Mouse (Mus musculus) olfactory bulb, adult 2 months (tissue): Measurements from ENCODE around the gene Fstl5.

Experiments used
- CTCF ChIP-seq: fragments of 200-500 bp; IDR thresholded peaks from 2 replicates; pipeline ENCODE4 v1.5.1; 2012; ENCODE audit warnings: low read depth, mild to moderate bottlenecking, low read length, moderate library complexity; ENCODE audit not compliant: insufficient read depth
- POLR2A ChIP-seq: fragments of 200-500 bp; IDR thresholded peaks from 2 replicates; pipeline ENCODE4 v1.6.1; 2012; ENCODE audit warnings: mild to moderate bottlenecking, low read depth, low read length, moderate library complexity; ENCODE audit not compliant: insufficient read depth

DNA sequence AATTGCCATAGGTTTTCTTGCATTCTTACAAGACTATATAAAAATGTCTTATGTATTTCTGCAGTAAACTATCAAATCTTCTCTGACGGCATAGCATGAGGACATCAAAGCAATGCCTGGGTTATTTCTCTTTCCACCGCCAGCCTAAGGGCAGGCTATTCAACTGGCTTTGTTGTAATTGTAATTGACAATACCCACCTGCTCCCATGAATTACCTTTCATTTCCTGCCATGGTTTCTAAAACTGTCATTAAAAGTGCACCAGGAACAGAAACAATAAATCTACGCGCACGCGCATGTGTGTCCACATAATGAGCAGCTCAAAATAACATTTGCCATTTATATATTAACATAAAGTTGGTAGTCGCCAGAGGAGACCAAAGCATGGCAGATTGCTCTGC is 1.2 kb upstream of the Fstl5 start:
- TF ChIP-seq POLR2A = no peak
- no peak for TF ChIP-seq CTCF
